Mouse (Mus musculus): ENCODE results near the gene Cntn5. TPM values are rescaled to one million over a fixed set of nuclear protein-coding genes. Genes with fewer than 3 reads are reported as not detected.

Cntn5 gene
- polyA plus RNA-seq, 1 experiment from 2014 or later, result 3.5 TPM

- WGBS, result 94% methylated on average over 1 of the region's 1 CpGs
- Histone ChIP-seq H3K27me3 (no peaks in the 10 kb centered on the region), H3K36me3 (no peaks in the 10 kb centered on the region), H3K4me1 (no peaks in the 10 kb centered on the region), H3K4me2 (replicated peaks) (no peak overlapping the region), H3K4me3 (no peak overlapping the region), H3K9ac (replicated peaks) (no peak overlapping the region), H3K9me3 (no peaks in the 10 kb centered on the region), H3K27ac (replicated peaks) (no peak overlapping the region)
- ATAC-seq (ENCODE audit: low FRiP score, low read depth), result no peak
Measured at GRCm38 (mm10) chr9:10384455-10384854, 520.1 kb downstream of the Cntn5 start.

- no peaks in the 10 kb centered on the region for H3K9me3 ChIP-seq
- H3K4me1 ChIP-seq, result no peaks in the 10 kb centered on the region
- no peak for ATAC-seq (ENCODE audit: low FRiP score, low read depth)
- H3K36me3 ChIP-seq, result no peaks in the 10 kb centered on the region
- H3K9ac ChIP-seq (replicated peaks), result no peak overlapping the region
- H3K4me2 ChIP-seq (replicated peaks), result no peak overlapping the region
- no peaks in the 10 kb centered on the region for H3K27me3 ChIP-seq
- H3K27ac ChIP-seq (replicated peaks), result no peak overlapping the region
- H3K4me3 ChIP-seq, result no peak overlapping the region
Measured at GRCm38 (mm10) chr9:10383140-10383539, 521.4 kb downstream of the Cntn5 start.

- Histone ChIP-seq H3K27ac (replicated peaks) (no peak overlapping the region), H3K4me2 (replicated peaks) (no peak overlapping the region), H3K27me3 (no peaks in the 10 kb centered on the region), H3K4me1 (no peaks in the 10 kb centered on the region), H3K9ac (replicated peaks) (no peak overlapping the region), H3K36me3 (no peaks in the 10 kb centered on the region), H3K4me3 (no peak overlapping the region), H3K9me3 (no peaks in the 10 kb centered on the region)
- 89% methylated on average over 4 of the region's 4 CpGs for WGBS
- ATAC-seq (ENCODE audit: low FRiP score, low read depth), result no peak
Measured at GRCm38 (mm10) chr9:10381701-10382100, 522.9 kb downstream of the Cntn5 start.

- Histone ChIP-seq H3K27me3 (no peaks in the 10 kb centered on the region), H3K4me1 (no peaks in the 10 kb centered on the region), H3K9me3 (no peaks in the 10 kb centered on the region), H3K9ac (replicated peaks) (no peak overlapping the region), H3K4me2 (replicated peaks) (no peak overlapping the region), H3K27ac (replicated peaks) (no peak overlapping the region), H3K36me3 (no peaks in the 10 kb centered on the region), H3K4me3 (no peak overlapping the region)
- ATAC-seq (ENCODE audit: low FRiP score, low read depth), result no peak
Measured at GRCm38 (mm10) chr9:10376261-10376660, 528.3 kb downstream of the Cntn5 start.

GRCm38 (mm10) chr9:10368971-10369370 is 535.6 kb downstream of the Cntn5 start:
- WGBS, result 76% methylated on average over 5 of the region's 5 CpGs
- Histone ChIP-seq H3K4me1 (no peaks in the 10 kb centered on the region), H3K27ac (replicated peaks) (no peak overlapping the region), H3K27me3 (no peaks in the 10 kb centered on the region), H3K9ac (replicated peaks) (no peak overlapping the region), H3K4me3 (no peak overlapping the region), H3K4me2 (replicated peaks) (no peak overlapping the region), H3K36me3 (no peaks in the 10 kb centered on the region), H3K9me3 (no peaks in the 10 kb centered on the region)
- no peak for ATAC-seq (ENCODE audit: low FRiP score, low read depth)

- ATAC-seq (ENCODE audit: low FRiP score, low read depth), result no peak
- H3K4me1 ChIP-seq, result no peaks in the 10 kb centered on the region
- no peaks in the 10 kb centered on the region for H3K27me3 ChIP-seq
- H3K4me2 ChIP-seq (replicated peaks), result no peak overlapping the region
- no peaks in the 10 kb centered on the region for H3K9me3 ChIP-seq
- no peak overlapping the region for H3K27ac ChIP-seq (replicated peaks)
- no peaks in the 10 kb centered on the region for H3K36me3 ChIP-seq
- no peak overlapping the region for H3K9ac ChIP-seq (replicated peaks)
- WGBS, result 59% methylated on average over 1 of the region's 1 CpGs
- H3K4me3 ChIP-seq, result no peak overlapping the region
Measured at GRCm38 (mm10) chr9:10368410-10368809, 536.2 kb downstream of the Cntn5 start.

- H3K4me1 ChIP-seq, result no peaks in the 10 kb centered on the region
- no peaks in the 10 kb centered on the region for H3K9me3 ChIP-seq
- H3K36me3 ChIP-seq, result no peaks in the 10 kb centered on the region
- no peak overlapping the region for H3K27ac ChIP-seq (replicated peaks)
- WGBS, result 76% methylated on average over 6 of the region's 6 CpGs
- no peak overlapping the region for H3K4me2 ChIP-seq (replicated peaks)
- peak; percentile 47; the same call in 1 of the 2 replicates for ATAC-seq (ENCODE audit: low FRiP score, low read depth)
- H3K9ac ChIP-seq (replicated peaks), result no peak overlapping the region
- H3K4me3 ChIP-seq, result no peak overlapping the region
- H3K27me3 ChIP-seq, result no peaks in the 10 kb centered on the region
Measured at GRCm38 (mm10) chr9:10366246-10366955, 538.2 kb downstream of the Cntn5 start.

- Histone ChIP-seq H3K27ac (replicated peaks) (no peak overlapping the region), H3K36me3 (no peaks in the 10 kb centered on the region), H3K4me1 (no peaks in the 10 kb centered on the region), H3K9ac (replicated peaks) (no peak overlapping the region), H3K27me3 (no peaks in the 10 kb centered on the region), H3K4me2 (replicated peaks) (no peak overlapping the region), H3K9me3 (no peaks in the 10 kb centered on the region), H3K4me3 (no peak overlapping the region)
- no peak for ATAC-seq (ENCODE audit: low FRiP score, low read depth)
- 79% methylated on average over 4 of the region's 4 CpGs for WGBS
Measured at GRCm38 (mm10) chr9:10350909-10351655, 553.5 kb downstream of the Cntn5 start.

GRCm38 (mm10) chr9:10348741-10349140 is 555.8 kb downstream of the Cntn5 start:
- 83% methylated on average over 9 of the region's 11 CpGs for WGBS
- ATAC-seq (ENCODE audit: low FRiP score, low read depth), result no peak

GRCm38 (mm10) chr9:10348222-10348621 is 556.4 kb downstream of the Cntn5 start:
- Histone ChIP-seq H3K27ac (replicated peaks) (no peak overlapping the region), H3K36me3 (no peaks in the 10 kb centered on the region), H3K9me3 (no peaks in the 10 kb centered on the region), H3K9ac (replicated peaks) (no peak overlapping the region), H3K4me3 (no peak overlapping the region), H3K4me1 (no peaks in the 10 kb centered on the region), H3K27me3 (no peaks in the 10 kb centered on the region), H3K4me2 (replicated peaks) (no peak overlapping the region)
- no peak for ATAC-seq (ENCODE audit: low FRiP score, low read depth)
- 82% methylated on average over 4 of the region's 4 CpGs for WGBS

More at GRCm38 (mm10) chr9:10348741-10349140, 555.8 kb downstream of the Cntn5 start:
- Histone ChIP-seq H3K4me1 (no peaks in the 10 kb centered on the region), H3K36me3 (no peaks in the 10 kb centered on the region), H3K4me2 (replicated peaks) (no peak overlapping the region), H3K4me3 (no peak overlapping the region), H3K9ac (replicated peaks) (no peak overlapping the region), H3K9me3 (no peaks in the 10 kb centered on the region), H3K27ac (replicated peaks) (no peak overlapping the region), H3K27me3 (no peaks in the 10 kb centered on the region)

- Histone ChIP-seq H3K4me1 (no peaks in the 10 kb centered on the region), H3K4me3 (no peak overlapping the region), H3K27me3 (no peaks in the 10 kb centered on the region), H3K9me3 (no peaks in the 10 kb centered on the region), H3K4me2 (replicated peaks) (no peak overlapping the region), H3K36me3 (no peaks in the 10 kb centered on the region), H3K27ac (replicated peaks) (no peak overlapping the region), H3K9ac (replicated peaks) (no peak overlapping the region)
- ATAC-seq (ENCODE audit: low FRiP score, low read depth), result no peak
Measured at GRCm38 (mm10) chr9:10340751-10341150, 563.8 kb downstream of the Cntn5 start.

- Histone ChIP-seq H3K9ac (replicated peaks) (no peak overlapping the region), H3K4me1 (no peaks in the 10 kb centered on the region), H3K27ac (replicated peaks) (no peak overlapping the region), H3K4me2 (replicated peaks) (no peak overlapping the region), H3K4me3 (no peak overlapping the region), H3K36me3 (no peaks in the 10 kb centered on the region), H3K9me3 (no peaks in the 10 kb centered on the region), H3K27me3 (no peaks in the 10 kb centered on the region)
- no peak for ATAC-seq (ENCODE audit: low FRiP score, low read depth)
- 69% methylated on average over 1 of the region's 1 CpGs for WGBS
Measured at GRCm38 (mm10) chr9:10339716-10340115, 564.9 kb downstream of the Cntn5 start.
